Mouse (Mus musculus) erythroblast, embryonic 14.5 days (primary cell): ENCODE results near the gene Smarcad1.

ENCODE experiments used
- GATA1 ChIP-seq: IDR thresholded peaks from 2 replicates; pipeline ENCODE4 v1.6.1; 2012; ENCODE audit warnings: low read length, inconsistent platforms, mixed read lengths
- TAL1 ChIP-seq: IDR thresholded peaks from 3 replicates; pipeline ENCODE4 v1.6.1; 2012; ENCODE audit warnings: low read length, inconsistent platforms, mixed read lengths

GRCm38 (mm10) chr6:65012142-65012541 lies 30.2 kb upstream of the Smarcad1 start:
- no peak for TF ChIP-seq TAL1
- no peak for TF ChIP-seq GATA1
